In the genomic region with DNA sequence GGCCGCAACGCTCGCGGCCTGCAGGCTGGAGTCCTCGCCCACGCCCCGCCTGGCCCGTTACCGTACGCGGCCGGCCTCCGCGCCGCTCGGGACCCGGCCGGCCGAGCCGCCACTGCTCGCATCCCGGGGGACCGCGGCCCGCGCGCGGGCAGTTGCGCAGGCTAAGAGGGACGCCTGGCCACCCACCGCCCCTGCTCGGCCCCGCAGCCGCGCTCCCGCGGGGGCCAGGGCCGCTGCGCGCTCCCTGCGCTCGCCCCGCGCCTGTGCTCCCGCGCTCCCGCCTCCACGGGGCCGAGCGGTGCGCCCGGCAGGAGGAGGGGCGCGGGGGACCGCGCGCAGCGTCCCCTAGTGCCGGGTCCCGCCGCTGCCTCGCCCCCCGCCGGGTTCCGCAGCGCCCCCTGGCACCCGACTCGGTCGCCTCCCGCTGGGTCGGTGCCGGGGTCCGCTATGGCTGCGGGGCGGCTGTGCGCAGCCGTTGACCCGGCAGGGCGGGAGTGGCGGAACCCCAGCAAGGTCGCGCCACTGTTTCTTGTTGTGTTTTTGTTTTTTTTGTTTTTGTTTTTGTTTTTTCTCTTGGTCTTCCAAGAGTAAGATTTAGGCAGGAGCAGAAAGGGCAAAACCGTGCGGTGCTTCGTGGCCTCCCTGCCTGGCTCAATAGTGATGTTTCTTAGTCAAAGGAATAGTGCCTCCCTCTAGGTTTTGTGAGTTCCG, we compare ENCODE assay signal across 7 mouse cellular contexts. TPM values are rescaled to one million over a fixed set of nuclear protein-coding genes. Genes with fewer than 3 reads are reported as not detected.
DNase-seq lines count a peak whose midpoint lies in the region; ATAC-seq and TF ChIP-seq lines count a peak whose summit lies in the region.

Gene Man2a2 (minus strand): TSS at position 335 of the 711 bp plus-strand sequence.

- peak within 1 kb of the TSS; percentile 67 for H3K4me2 ChIP-seq in limb, embryonic 12.5 days
- H3K4me2 ChIP-seq in midbrain, embryonic 13.5 days (replicated peaks) = peak within 1 kb of the TSS; percentile 61

- H3K27me3 ChIP-seq in limb, embryonic 12.5 days = no peaks in the 10 kb centered on the region
- 0 out of 2 replicates have a peak, but pooled peaks cover 9% of the 10 kb centered on the region for H3K27me3 ChIP-seq in midbrain, embryonic 13.5 days
- no peaks in the 10 kb centered on the region for H3K27me3 ChIP-seq in small intestine, adult 2 months (ENCODE audit: control insufficient read depth, insufficient read depth, low read length)

- H3K9ac ChIP-seq in limb, embryonic 12.5 days (replicated peaks) = peak within 1 kb of the TSS; percentile 91
- peak within 1 kb of the TSS; percentile 91 for H3K9ac ChIP-seq in midbrain, embryonic 13.5 days (replicated peaks)

- H3K4me3 ChIP-seq in limb, embryonic 12.5 days (replicated peaks) = peak within 1 kb of the TSS; percentile 93
- H3K4me3 ChIP-seq in midbrain, embryonic 13.5 days (replicated peaks) = peak within 1 kb of the TSS; percentile 86
- peak within 1 kb of the TSS; percentile 81 for H3K4me3 ChIP-seq in small intestine, adult 2 months (ENCODE audit: low read depth, low read length)

- 0 out of 2 replicates have a peak, but pooled peaks have one; percentile 38 for ATAC-seq in limb, embryonic 12.5 days (ENCODE audit: insufficient number of reproducible peaks, insufficient read depth, low FRiP score, low TSS enrichment, low read depth)
- ATAC-seq in midbrain, embryonic 13.5 days = peak; percentile 80

- TF ChIP-seq CTCF in small intestine, adult 2 months (IDR thresholded peaks at IDR 0.05; ENCODE audit: extremely low read depth, insufficient read length, insufficient replicate concordance, low read depth, low read length) = peak; percentile 43; the same call in 1 of the 2 replicates

- TF ChIP-seq POLR2A in small intestine, adult 2 months (IDR thresholded peaks at IDR 0.05; ENCODE audit: low read depth, low read length) = no peak

- H3K4me1 ChIP-seq in limb, embryonic 12.5 days (replicated peaks) = peaks cover 19% of the 10 kb centered on the region
- peaks cover 24% of the 10 kb centered on the region for H3K4me1 ChIP-seq in midbrain, embryonic 13.5 days (replicated peaks)
- H3K4me1 ChIP-seq in small intestine, adult 2 months (ENCODE audit: control insufficient read depth, insufficient read depth, insufficient read length, low read length) = peaks cover 5% of the 10 kb centered on the region

- H3K9me3 ChIP-seq in limb, embryonic 12.5 days = no peaks in the 10 kb centered on the region
- H3K9me3 ChIP-seq in midbrain, embryonic 13.5 days = no peaks in the 10 kb centered on the region

- peak; percentile 89 for DNase-seq in adrenal gland, adult 2 months
- peak; percentile 75 for DNase-seq in embryo, embryonic 9.5 days (ENCODE audit: extremely low spot score)
- peak; percentile 81 to 83 for DNase-seq in heart, adult 18-20 months
- DNase-seq in kidney, adult 18-20 months = peak; percentile 78

- H3K36me3 ChIP-seq in limb, embryonic 12.5 days = peaks cover 25% of the 10 kb centered on the region
- H3K36me3 ChIP-seq in midbrain, embryonic 13.5 days = peaks cover 25% of the 10 kb centered on the region
- peaks cover 5% of the 10 kb centered on the region for H3K36me3 ChIP-seq in small intestine, adult 2 months (ENCODE audit: control insufficient read depth, insufficient read depth, low read length)

- peak within 1 kb of the TSS; percentile 87 for H3K27ac ChIP-seq in limb, embryonic 12.5 days
- H3K27ac ChIP-seq in midbrain, embryonic 13.5 days = peak within 1 kb of the TSS; percentile 83
- peak within 1 kb of the TSS; percentile 42 for H3K27ac ChIP-seq in small intestine, adult 2 months (ENCODE audit: insufficient read depth, low read depth, low read length)

- 1% methylated on average over 60 of the region's 86 CpGs for WGBS in limb, embryonic 12.5 days
- under 1% methylated on average over 61 of the region's 86 CpGs for WGBS in midbrain, embryonic 13.5 days
- WGBS in small intestine, adult 2 months = under 1% methylated on average over 86 of the region's 86 CpGs

RNA-seq across cellular contexts. Expression of gene Man2a2, which starts in this region (rescaled TPM):
- 10 to 100 TPM; 77.2 to 99.3 TPM for total RNA-seq in adrenal gland, adult 2 months (2021)
- 252 and 304 TPM in 2 replicates for polyA plus RNA-seq in adrenal gland, adult 2 months (2012; rRNA removed)
- 10 to 100 TPM; 54.6 to 55.7 TPM for total RNA-seq in heart, adult 18-20 months (2021)
- polyA plus RNA-seq in limb, embryonic 12.5 days (2016; fragmentation: Nextera tagmentation; extraction: Ambion mirVana) = 25.7 and 31.7 TPM in 2 replicates
- polyA plus RNA-seq in midbrain, embryonic 13.5 days (2015; fragmentation: Nextera tagmentation; extraction: Ambion mirVana) = 19.4 and 21.3 TPM in 2 replicates
- polyA plus RNA-seq in small intestine, adult 2 months (2012; rRNA removed) = 16.8 and 30.2 TPM in 2 replicates

Comparison
In these comparisons a context has a peak if more than half of its experiments do, and no peak if none do; other contexts are left out.
1. Peak in every context shown above with its lines: DNase-seq, ATAC-seq, H3K4me3 ChIP-seq and H3K27ac ChIP-seq.